Mouse (Mus musculus): Measurements from ENCODE around the gene Tex2.

DNA sequence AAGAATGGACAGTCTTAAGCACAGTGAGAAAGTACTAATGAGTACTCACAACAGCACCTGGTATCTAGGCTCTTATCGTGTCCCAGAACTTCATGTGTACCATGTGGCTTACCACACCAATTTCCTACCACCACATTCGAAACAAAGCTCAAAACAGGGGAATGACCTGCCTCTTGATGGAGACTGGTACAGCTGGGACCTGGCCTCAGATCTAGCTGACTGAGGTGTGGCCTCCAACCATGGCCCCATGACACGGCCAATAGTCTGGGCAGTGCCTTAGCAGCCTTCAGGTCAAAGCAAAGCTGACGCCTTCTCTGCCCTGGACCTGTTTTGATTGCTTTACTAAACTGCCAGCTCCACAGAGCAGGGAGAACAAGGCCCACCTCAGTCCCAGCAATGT, 56.5 kb downstream of the Tex2 start:
- no peak for TF ChIP-seq POLR2A (IDR thresholded peaks at IDR 0.05; ENCODE audit: low read depth, low read length)
- TF ChIP-seq CTCF (IDR thresholded peaks at IDR 0.05; ENCODE audit: extremely low read depth, insufficient read depth, insufficient read length, insufficient replicate concordance): no peak
